Mouse (Mus musculus): ENCODE data around the gene Iqck. TPM values are rescaled to one million over a fixed set of nuclear protein-coding genes. Genes with fewer than 3 reads are reported as not detected.

The Iqck gene
- polyA plus RNA-seq, 1 experiment = 41.3 TPM

DNA sequence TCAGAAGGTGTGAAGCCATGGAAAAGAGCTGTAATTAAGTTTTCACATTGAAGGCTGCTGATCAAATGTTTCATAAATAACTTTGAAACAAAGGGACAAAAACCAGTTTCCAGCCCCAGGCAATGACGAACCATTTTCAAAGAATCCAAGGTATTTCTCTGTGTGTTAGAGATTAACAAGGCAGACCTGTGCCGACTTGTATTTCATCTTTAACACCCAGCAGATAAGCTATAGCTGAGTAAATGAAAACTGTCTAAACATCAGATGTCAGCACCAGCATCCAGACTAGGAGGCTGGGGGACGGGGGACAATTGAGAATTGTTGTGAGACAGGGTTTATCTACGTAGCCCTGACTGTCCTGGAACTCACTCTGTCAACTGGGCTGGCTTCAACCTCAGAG, 28.4 kb downstream of the Iqck start:
- TF ChIP-seq POLR2A (IDR thresholded peaks at IDR 0.05; ENCODE audit: control insufficient read depth, low read depth, low read length) = no peak
- TF ChIP-seq CTCF (IDR thresholded peaks at IDR 0.05; ENCODE audit: control insufficient read depth, insufficient read depth, insufficient replicate concordance, low read depth, low read length) = no peak
- Histone ChIP-seq H3K27ac (ENCODE audit: control insufficient read depth, insufficient read depth, low read depth, low read length) (no peak overlapping the region), H3K4me3 (ENCODE audit: control insufficient read depth, low read depth, low read length) (no peak overlapping the region), H3K27me3 (ENCODE audit: control insufficient read depth, insufficient read depth, low read length) (no peaks in the 10 kb centered on the region), H3K4me1 (ENCODE audit: control insufficient read depth, insufficient read depth, low read length) (no peaks in the 10 kb centered on the region), H3K36me3 (ENCODE audit: control insufficient read depth, insufficient read depth, low read length) (no peaks in the 10 kb centered on the region; the same call in 1 of the 2 replicates)

DNA sequence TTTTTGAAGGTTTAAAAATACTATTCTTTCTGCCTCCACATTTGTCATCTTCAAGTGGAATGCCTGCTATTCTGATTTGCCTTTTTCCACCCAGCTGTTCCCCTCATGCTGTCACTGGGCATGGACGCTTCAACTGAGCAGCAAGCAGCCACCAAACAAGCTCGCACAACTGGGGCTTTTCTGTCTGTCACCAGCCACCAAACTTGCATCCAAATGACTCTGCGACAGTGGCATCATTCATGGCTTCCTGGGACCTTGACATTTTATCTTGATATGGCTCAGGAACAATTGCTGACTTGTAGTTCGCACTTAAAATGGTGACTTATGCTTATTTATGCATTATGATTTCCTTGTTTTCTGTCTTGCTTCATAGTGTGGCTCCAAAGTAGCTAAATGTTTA, 29.4 kb downstream of the Iqck start:
- H3K27me3 ChIP-seq (ENCODE audit: control insufficient read depth, insufficient read depth, low read length) = no peaks in the 10 kb centered on the region
- TF ChIP-seq CTCF (IDR thresholded peaks at IDR 0.05; ENCODE audit: control insufficient read depth, insufficient read depth, insufficient replicate concordance, low read depth, low read length) (no peak), POLR2A (IDR thresholded peaks at IDR 0.05; ENCODE audit: control insufficient read depth, low read depth, low read length) (no peak)
- no peaks in the 10 kb centered on the region; the same call in 1 of the 2 replicates for H3K36me3 ChIP-seq (ENCODE audit: control insufficient read depth, insufficient read depth, low read length)
- H3K4me1 ChIP-seq (ENCODE audit: control insufficient read depth, insufficient read depth, low read length) = no peaks in the 10 kb centered on the region
- H3K4me3 ChIP-seq (ENCODE audit: control insufficient read depth, low read depth, low read length) = no peak overlapping the region
- H3K27ac ChIP-seq (ENCODE audit: control insufficient read depth, insufficient read depth, low read depth, low read length) = no peak overlapping the region

DNA sequence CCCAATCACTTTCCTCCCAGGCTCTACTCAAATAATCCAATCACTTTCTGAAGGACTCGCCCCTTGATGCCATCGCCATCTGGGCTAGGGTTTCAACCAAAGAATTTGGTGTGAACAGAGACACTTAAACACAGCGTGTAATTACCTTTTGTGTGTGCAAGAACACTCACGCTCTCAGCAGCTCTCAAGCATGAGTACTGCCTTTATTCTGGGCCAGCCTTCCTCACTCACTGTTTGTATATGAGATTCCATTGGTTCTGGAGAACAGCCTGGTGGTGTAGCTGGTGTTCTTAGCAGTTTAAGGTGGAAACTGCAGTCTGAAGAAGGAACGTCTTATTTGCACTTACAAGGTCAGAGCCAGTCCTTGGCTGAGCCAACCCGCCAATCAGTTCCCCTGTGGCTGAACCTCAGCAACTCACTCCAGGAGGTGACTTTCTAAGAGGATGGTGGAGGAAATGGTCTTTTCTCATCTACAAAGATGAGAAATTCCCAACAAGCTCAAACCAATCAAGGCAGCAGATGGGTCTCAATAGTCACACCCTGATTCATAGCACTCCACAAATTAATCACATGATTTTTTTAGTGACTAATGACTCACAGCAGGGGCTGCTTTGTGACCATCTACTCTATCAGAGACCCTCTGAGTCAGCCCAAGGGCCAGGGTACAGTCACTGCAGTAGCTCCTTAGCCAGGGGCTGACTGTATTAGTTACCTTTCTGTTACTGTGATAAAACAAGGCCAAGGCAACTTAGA, 31.9 kb downstream of the Iqck start:
- Histone ChIP-seq H3K4me1 (ENCODE audit: control insufficient read depth, insufficient read depth, low read length) (no peaks in the 10 kb centered on the region), H3K36me3 (ENCODE audit: control insufficient read depth, insufficient read depth, low read length) (no peaks in the 10 kb centered on the region; the same call in 1 of the 2 replicates), H3K27ac (ENCODE audit: control insufficient read depth, insufficient read depth, low read depth, low read length) (no peak overlapping the region), H3K27me3 (ENCODE audit: control insufficient read depth, insufficient read depth, low read length) (no peaks in the 10 kb centered on the region), H3K4me3 (ENCODE audit: control insufficient read depth, low read depth, low read length) (no peak overlapping the region)
- TF ChIP-seq CTCF (IDR thresholded peaks at IDR 0.05; ENCODE audit: control insufficient read depth, insufficient read depth, insufficient replicate concordance, low read depth, low read length) (no peak), POLR2A (IDR thresholded peaks at IDR 0.05; ENCODE audit: control insufficient read depth, low read depth, low read length) (no peak)

DNA sequence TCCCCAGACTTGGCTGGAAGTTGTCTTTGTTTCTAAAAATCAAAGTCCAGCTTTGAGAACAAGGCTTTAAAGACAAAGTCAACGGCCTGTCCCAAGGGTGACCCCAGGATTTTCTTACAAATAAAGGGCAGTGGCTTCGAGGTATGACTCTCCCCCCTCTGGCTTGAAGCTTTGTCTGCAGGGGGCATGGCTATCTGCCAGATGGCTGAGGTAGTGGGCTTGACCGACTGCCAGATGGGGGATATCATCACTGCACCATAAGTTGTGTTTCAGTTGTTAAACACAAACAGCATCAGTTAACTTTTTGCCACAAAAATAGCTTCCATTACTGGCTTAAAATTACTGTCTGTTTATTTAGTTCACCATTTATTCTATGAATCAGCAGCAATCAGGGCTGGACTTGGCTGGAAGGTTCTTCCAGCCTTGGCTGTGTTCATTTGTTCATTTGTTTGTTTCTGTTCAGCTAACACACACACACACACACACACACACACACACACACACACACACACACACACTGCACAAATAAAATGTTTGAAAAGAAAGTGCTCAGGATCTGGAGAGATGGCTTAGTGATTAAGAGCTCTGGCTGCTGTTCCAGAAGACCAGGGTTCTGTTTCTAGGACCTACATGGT, 33.6 kb downstream of the Iqck start:
- TF ChIP-seq CTCF (IDR thresholded peaks at IDR 0.05; ENCODE audit: control insufficient read depth, insufficient read depth, insufficient replicate concordance, low read depth, low read length) = no peak
- TF ChIP-seq POLR2A (IDR thresholded peaks at IDR 0.05; ENCODE audit: control insufficient read depth, low read depth, low read length) = no peak
- H3K36me3 ChIP-seq (ENCODE audit: control insufficient read depth, insufficient read depth, low read length) = no peaks in the 10 kb centered on the region; the same call in 1 of the 2 replicates
- no peak overlapping the region for H3K27ac ChIP-seq (ENCODE audit: control insufficient read depth, insufficient read depth, low read depth, low read length)
- no peaks in the 10 kb centered on the region for H3K27me3 ChIP-seq (ENCODE audit: control insufficient read depth, insufficient read depth, low read length)
- no peak overlapping the region for H3K4me3 ChIP-seq (ENCODE audit: control insufficient read depth, low read depth, low read length)
- H3K4me1 ChIP-seq (ENCODE audit: control insufficient read depth, insufficient read depth, low read length) = no peaks in the 10 kb centered on the region

DNA sequence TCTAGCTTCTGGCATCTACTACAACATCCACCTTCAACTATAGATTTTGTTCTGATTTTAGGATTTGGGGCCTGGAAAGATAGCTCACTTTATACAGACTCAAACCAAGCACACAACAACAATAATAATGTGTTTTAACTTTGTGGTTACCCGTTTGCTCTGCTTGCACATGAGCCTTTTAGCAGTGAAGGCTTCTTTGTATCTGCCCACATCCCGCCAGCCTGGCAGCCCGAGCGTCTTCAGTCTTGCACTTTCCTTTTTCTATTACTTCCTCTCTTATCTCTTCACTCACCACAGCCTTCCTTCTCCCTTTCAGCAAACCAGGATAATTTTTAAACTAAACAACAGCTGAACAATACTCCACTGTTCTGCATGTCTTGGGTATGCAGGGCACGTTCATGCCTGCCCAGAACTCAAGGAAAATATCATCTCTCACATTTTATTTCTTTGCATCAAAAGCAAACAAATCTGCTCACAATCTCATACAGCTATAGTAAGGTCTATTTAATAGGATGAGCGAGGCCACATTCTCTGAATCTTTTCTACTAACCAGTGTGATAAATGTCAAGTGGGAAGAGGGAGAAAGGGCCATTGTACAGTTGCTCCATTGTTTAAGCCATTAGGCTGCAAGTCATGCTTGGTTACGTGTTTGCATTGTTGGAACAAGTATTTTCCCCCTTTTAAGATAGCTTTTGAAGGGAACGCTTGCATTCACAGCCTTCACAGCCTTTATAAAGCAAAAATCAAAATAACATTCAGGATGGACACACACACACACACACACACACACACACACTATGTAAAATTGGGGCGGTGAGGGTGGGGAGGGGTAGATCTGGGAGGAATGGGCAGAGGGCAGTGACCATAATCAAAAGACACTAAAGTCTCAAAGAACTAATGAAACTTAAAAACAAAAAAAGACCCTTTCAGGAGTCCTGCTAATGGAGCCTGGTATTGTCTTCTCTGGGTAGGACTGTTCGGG, 40.2 kb downstream of the Iqck start:
- Histone ChIP-seq H3K36me3 (ENCODE audit: control insufficient read depth, insufficient read depth, low read length) (no peaks in the 10 kb centered on the region), H3K4me1 (ENCODE audit: control insufficient read depth, insufficient read depth, low read length) (no peaks in the 10 kb centered on the region), H3K4me3 (ENCODE audit: control insufficient read depth, low read depth, low read length) (no peak overlapping the region), H3K27ac (ENCODE audit: control insufficient read depth, insufficient read depth, low read depth, low read length) (no peak overlapping the region), H3K27me3 (ENCODE audit: control insufficient read depth, insufficient read depth, low read length) (no peaks in the 10 kb centered on the region)
- TF ChIP-seq POLR2A (IDR thresholded peaks at IDR 0.05; ENCODE audit: control insufficient read depth, low read depth, low read length) (no peak), CTCF (IDR thresholded peaks at IDR 0.05; ENCODE audit: control insufficient read depth, insufficient read depth, insufficient replicate concordance, low read depth, low read length) (no peak)

DNA sequence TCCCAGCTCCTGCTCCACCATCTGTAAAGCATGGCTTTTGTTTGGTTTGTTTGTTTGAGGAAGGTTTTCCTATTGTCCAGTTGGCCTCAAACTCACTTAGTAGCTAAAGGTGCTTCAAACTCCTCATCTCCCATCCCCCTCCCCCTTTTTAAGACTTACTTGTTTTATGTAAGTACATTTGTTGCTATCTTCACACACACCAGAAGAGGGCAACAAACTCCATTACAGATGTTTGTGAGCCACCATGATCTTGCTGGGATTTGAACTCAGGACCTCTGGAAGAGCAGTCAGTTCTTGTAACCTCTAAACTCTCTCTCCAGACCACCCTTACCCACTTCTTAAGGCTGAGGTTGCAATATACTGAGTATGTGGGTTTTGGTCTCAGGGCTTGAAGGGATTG, 42.5 kb downstream of the Iqck start:
- Histone ChIP-seq H3K27me3 (ENCODE audit: control insufficient read depth, insufficient read depth, low read length) (no peaks in the 10 kb centered on the region), H3K36me3 (ENCODE audit: control insufficient read depth, insufficient read depth, low read length) (no peaks in the 10 kb centered on the region), H3K4me3 (ENCODE audit: control insufficient read depth, low read depth, low read length) (no peak overlapping the region), H3K27ac (ENCODE audit: control insufficient read depth, insufficient read depth, low read depth, low read length) (no peak overlapping the region), H3K4me1 (ENCODE audit: control insufficient read depth, insufficient read depth, low read length) (no peaks in the 10 kb centered on the region)
- TF ChIP-seq POLR2A (IDR thresholded peaks at IDR 0.05; ENCODE audit: control insufficient read depth, low read depth, low read length) (no peak), CTCF (IDR thresholded peaks at IDR 0.05; ENCODE audit: control insufficient read depth, insufficient read depth, insufficient replicate concordance, low read depth, low read length) (no peak)

DNA sequence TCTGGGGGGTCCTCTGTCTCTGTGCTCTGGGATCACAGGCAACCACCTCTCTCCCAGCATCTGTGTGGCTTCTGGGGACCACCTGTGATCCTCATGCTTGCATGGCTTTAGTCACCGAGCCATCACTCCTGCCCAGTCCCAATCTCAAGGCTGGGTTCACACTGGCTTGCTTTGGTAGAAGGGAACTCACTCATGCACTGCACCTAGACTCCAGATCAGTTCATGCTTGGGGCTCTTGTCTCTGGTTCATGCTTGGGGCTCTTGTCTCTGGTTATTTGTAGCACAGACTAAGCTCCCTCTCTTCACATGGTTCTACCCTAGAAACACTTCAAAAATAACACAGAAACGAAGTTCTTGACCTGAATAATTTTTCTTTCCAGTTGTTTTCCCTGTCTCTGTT, 44.5 kb downstream of the Iqck start:
- Histone ChIP-seq H3K27ac (ENCODE audit: control insufficient read depth, insufficient read depth, low read depth, low read length) (no peak overlapping the region), H3K4me3 (ENCODE audit: control insufficient read depth, low read depth, low read length) (peak overlapping the region; percentile 11), H3K27me3 (ENCODE audit: control insufficient read depth, insufficient read depth, low read length) (no peaks in the 10 kb centered on the region), H3K4me1 (ENCODE audit: control insufficient read depth, insufficient read depth, low read length) (no peaks in the 10 kb centered on the region), H3K36me3 (ENCODE audit: control insufficient read depth, insufficient read depth, low read length) (no peaks in the 10 kb centered on the region)
- no peak for TF ChIP-seq POLR2A (IDR thresholded peaks at IDR 0.05; ENCODE audit: control insufficient read depth, low read depth, low read length)
- TF ChIP-seq CTCF (IDR thresholded peaks at IDR 0.05; ENCODE audit: control insufficient read depth, insufficient read depth, insufficient replicate concordance, low read depth, low read length) = no peak
